Mouse (Mus musculus) heart, embryonic 14.5 days (tissue): Measurements from ENCODE around the gene Cpvl. TPM values are rescaled to one million over a fixed set of nuclear protein-coding genes. Genes with fewer than 3 reads are reported as not detected.

Experiments
- ATAC-seq: fragments of 200-750 bp; cut with Nextera tagmentation; 2 replicates; pipeline ENCODE4 v1.8.0; 2017; ENCODE audit warnings: low read depth, moderate TSS enrichment; ENCODE audit not compliant: insufficient number of reproducible peaks, insufficient read depth, low FRiP score
- H3K27ac ChIP-seq, 2 experiments: fragments of 200-500 bp in 1 of 2; fragments of 300-500 bp in 1 of 2; sonication (generic) in 1 of 2; replicated peaks in 1 of 2; 2 replicates each; pipeline ENCODE4 v1.5.1; 2012 to 2014; ENCODE audit warnings: low read depth in 2 of 2, low read length in 2 of 2, control low read depth in 1 of 2, mild to moderate bottlenecking in 1 of 2, mixed read lengths in 1 of 2; ENCODE audit not compliant: control insufficient read depth in 1 of 2, insufficient read depth in 1 of 2
- H3K27me3 ChIP-seq: fragments of 300-500 bp; sonication (generic); 2 replicates; pipeline ENCODE4 v1.6.1; 2014; ENCODE audit warnings: mild to moderate bottlenecking, low read length, control low read depth; ENCODE audit not compliant: control insufficient read depth, insufficient read depth
- H3K36me3 ChIP-seq: fragments of 300-500 bp; sonication (generic); 2 replicates; pipeline ENCODE4 v1.6.1; 2014; ENCODE audit warnings: mild to moderate bottlenecking, control low read depth, low read length, mixed read lengths; ENCODE audit not compliant: control insufficient read depth, insufficient read depth
- H3K4me1 ChIP-seq, 2 experiments: fragments of 200-500 bp in 1 of 2; fragments of 300-500 bp in 1 of 2; sonication (generic) in 1 of 2; 2 replicates each; pipeline ENCODE4 v1.6.1; 2012 to 2014; ENCODE audit warnings: low read length in 2 of 2, control low read depth in 1 of 2, mixed read lengths in 1 of 2; ENCODE audit not compliant: control insufficient read depth in 2 of 2, insufficient read depth in 2 of 2
- H3K4me2 ChIP-seq: fragments of 300-500 bp; sonication (generic); 2 replicates; pipeline ENCODE4 v1.6.1; 2014; ENCODE audit warnings: mild to moderate bottlenecking, low read length
- H3K4me3 ChIP-seq, 2 experiments: fragments of 200-500 bp in 1 of 2; fragments of 300-500 bp in 1 of 2; sonication (generic) in 1 of 2; 2 replicates each; pipeline ENCODE4 v1.5.1; 2012 to 2014; ENCODE audit warnings: low read length in 2 of 2, mild to moderate bottlenecking in 2 of 2, control low read depth in 1 of 2, low read depth in 1 of 2, moderate library complexity in 1 of 2; ENCODE audit not compliant: control insufficient read depth in 1 of 2, insufficient read depth in 1 of 2
- H3K9ac ChIP-seq: fragments of 300-500 bp; sonication (generic); 2 replicates; pipeline ENCODE4 v1.6.1; 2014; ENCODE audit warnings: mild to moderate bottlenecking, low read length
- H3K9me3 ChIP-seq: fragments of 300-500 bp; sonication (generic); 2 replicates; pipeline ENCODE4 v1.6.1; 2016; ENCODE audit warnings: low read length, control low read depth; ENCODE audit not compliant: control insufficient read depth
- WGBS: fragments of 180-500 bp; shearing (Covaris S2); extraction: QIAGEN DNeasy Blood & Tissue Kit; methylation state at CpG from one replicate; pipeline ENCODE4 v1.1.7; 2014; 5-methylcytosine and 5-hydroxymethylcytosine counted together
- polyA plus RNA-seq: library from polyadenylated mRNA; unstranded; fragments of >200 nt; fragmentation: Nextera tagmentation; extraction: Ambion mirVana; gene quantifications from 2 replicates; pipeline ENCODE4 v1.2.1, GENCODE M21; 2014

Cpvl gene
- polyA plus RNA-seq, 1 experiment from 2014 or later = not detected

DNA sequence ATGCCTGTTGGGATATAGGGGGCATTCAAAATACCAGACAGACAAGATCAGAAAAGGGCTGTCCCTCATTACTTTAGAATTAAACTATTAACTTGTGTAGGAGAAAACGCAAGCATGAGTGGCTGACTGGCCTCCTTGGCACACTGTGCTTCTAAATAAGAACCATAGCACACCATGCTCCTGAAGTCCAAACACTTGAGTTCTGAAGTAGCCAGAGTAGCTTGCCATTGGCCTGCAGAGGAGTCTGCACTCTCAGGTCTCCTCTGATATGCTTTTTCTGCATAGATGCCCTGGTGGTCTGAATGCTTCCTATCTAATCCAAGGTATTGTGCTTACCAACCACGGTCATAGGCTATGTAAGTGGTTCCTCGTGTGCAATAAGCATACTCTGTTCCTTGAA lies 63.1 kb downstream of the Cpvl start:
- Histone ChIP-seq H3K36me3 (no peaks in the 10 kb centered on the region), H3K4me2 (no peak overlapping the region), H3K27ac (no peak overlapping the region), H3K9ac (no peak overlapping the region), H3K4me1 (no peaks in the 10 kb centered on the region), H3K27me3 (no peaks in the 10 kb centered on the region), H3K4me3 (no peak overlapping the region), H3K9me3 (no peaks in the 10 kb centered on the region)
- 84% methylated on average over 3 of the region's 3 CpGs for WGBS
- no peak for ATAC-seq

DNA sequence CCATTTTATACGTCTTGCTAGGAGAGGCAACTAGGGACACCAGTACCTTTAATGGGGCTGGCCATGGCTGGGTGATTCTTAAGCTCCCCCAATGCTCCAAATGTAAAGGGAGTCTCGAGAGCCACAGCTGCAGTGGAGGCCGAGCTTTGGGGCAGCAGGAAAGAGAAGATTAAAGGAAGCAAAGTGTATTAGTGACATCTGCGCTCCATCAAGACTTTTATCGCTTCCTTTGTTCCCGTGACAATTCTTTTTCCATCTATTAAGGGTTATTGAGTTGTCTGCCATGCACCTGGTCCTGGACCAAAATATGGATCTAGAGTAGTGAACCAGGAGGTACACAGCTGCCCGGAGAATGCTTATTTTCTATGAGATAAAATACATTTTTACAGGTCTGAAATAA lies 65.3 kb downstream of the Cpvl start:
- no peaks in the 10 kb centered on the region for H3K9me3 ChIP-seq
- no peaks in the 10 kb centered on the region for H3K27me3 ChIP-seq
- H3K4me1 ChIP-seq = peaks cover 5 to 7% of the 10 kb centered on the region in 2 experiments; a peak in 3 of 4 replicates
- WGBS = 64% methylated on average over 7 of the region's 7 CpGs
- H3K36me3 ChIP-seq = no peaks in the 10 kb centered on the region
- H3K4me3 ChIP-seq = no peak overlapping the region
- no peak overlapping the region for H3K4me2 ChIP-seq
- no peak overlapping the region for H3K9ac ChIP-seq
- H3K27ac ChIP-seq = no peak overlapping the region
- ATAC-seq = no peak

DNA sequence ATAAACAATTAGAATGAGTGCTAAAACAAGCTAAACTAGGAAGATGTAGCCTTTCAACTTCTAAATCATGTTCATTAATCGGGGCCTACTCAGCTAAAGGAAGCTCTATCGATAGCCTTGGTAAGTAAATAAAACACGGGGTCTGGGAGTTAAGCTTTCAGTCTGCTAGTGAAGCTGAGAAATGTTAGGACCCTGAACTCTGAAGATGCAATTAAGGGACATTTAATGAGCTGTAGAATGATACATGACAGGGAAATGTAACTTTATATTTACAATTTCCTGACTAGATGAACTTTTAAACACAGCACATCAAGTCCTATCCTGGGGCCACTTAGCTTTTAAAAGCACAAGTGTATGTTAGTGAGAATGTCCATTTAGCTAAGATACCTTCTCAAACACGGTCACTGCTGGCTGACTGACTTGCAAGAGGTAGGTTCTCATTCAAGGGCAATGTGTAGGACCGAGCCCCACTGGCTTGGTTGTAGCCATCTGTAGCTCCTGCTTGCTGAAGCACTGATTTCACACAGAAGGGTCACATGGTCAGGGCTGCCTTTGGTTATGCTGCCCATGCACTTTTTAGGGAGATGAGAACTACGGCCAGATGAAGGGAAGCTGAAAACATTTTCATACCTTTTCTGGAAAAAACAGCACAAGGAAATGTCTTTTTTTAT lies 66.2 kb downstream of the Cpvl start:
- Histone ChIP-seq H3K27ac (no peak overlapping the region), H3K4me1 (peaks cover 5 to 7% of the 10 kb centered on the region in 2 experiments; a peak in 3 of 4 replicates), H3K9me3 (no peaks in the 10 kb centered on the region), H3K9ac (no peak overlapping the region), H3K4me3 (no peak overlapping the region), H3K36me3 (no peaks in the 10 kb centered on the region), H3K27me3 (no peaks in the 10 kb centered on the region), H3K4me2 (no peak overlapping the region)
- 57% methylated on average over 6 of the region's 6 CpGs for WGBS
- ATAC-seq = no peak

DNA sequence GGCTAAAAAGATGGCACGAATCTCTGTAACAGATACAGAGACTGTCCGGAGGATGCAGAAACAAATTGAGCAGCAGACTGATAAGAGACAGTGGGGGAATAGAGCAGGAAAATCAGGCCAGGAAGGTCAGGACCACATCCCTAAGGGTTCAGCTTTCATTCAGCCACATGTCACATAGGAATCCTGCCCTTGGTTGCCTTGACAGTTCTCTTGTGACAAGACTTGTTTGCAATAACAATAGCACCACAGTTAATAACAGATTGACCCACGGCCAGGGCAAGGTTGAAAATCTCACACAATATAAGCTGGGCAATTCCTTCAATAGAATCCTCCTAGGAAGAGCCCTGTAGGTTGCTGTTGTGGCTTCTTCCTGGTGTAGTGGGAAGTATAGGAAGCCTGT lies 68.5 kb downstream of the Cpvl start:
- Histone ChIP-seq H3K27me3 (no peaks in the 10 kb centered on the region), H3K4me1 (peaks cover 7% of the 10 kb centered on the region in 2 experiments; a peak in 3 of 4 replicates), H3K9me3 (no peaks in the 10 kb centered on the region), H3K9ac (no peak overlapping the region), H3K36me3 (no peaks in the 10 kb centered on the region), H3K4me3 (no peak overlapping the region), H3K27ac (no peak overlapping the region), H3K4me2 (no peak overlapping the region)
- 21% methylated on average over 3 of the region's 3 CpGs for WGBS
- ATAC-seq = no peak

DNA sequence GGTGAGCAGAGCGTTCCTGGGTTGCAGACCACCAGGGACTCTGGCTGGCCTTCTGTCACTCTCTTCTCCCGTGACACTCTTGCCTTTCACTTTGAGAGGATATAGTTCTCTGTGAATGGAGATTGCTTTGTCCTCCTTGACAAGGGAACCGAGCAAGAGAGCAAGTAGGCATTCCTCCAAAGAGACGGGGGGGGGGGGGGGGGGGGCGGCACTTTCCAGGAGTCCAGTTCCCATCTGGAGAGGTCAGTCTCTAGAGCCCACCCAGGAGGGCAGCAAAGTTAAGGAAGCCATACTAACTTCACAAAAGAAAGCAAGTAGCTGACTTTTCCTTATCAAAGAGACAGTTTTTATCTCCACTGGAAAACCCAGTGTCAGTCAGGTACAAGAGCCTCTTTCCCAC lies 69.0 kb downstream of the Cpvl start:
- H3K4me2 ChIP-seq = no peak overlapping the region
- ATAC-seq = no peak
- H3K9me3 ChIP-seq = no peaks in the 10 kb centered on the region
- H3K4me3 ChIP-seq = no peak overlapping the region
- no peak overlapping the region for H3K9ac ChIP-seq
- peaks cover 7% of the 10 kb centered on the region in 2 experiments for H3K4me1 ChIP-seq
- H3K27me3 ChIP-seq = no peaks in the 10 kb centered on the region
- H3K27ac ChIP-seq = no peak overlapping the region
- H3K36me3 ChIP-seq = no peaks in the 10 kb centered on the region
- 18% methylated on average over 5 of the region's 5 CpGs for WGBS

DNA sequence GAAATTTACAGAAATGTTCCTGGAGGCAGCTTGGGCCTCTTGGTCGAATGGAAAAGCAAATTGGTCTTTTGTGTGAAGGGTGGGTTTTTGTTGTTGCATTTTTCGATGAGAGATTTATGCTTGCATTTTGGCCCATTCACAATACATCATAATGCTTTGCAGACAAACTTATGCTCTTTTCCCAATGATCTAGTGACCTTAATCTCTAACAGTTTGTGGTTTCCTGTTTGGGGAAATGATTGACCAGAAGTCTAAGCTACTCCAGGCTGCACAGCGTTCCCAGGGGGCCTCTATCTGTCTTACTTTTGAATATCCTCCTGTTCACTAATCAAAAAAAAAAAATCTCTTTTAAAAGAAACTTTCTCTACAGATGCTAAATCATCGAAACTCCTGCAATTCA lies 71.6 kb downstream of the Cpvl start:
- Histone ChIP-seq H3K4me3 (no peak overlapping the region), H3K4me1 (peaks cover 7% of the 10 kb centered on the region in 2 experiments), H3K9ac (no peak overlapping the region), H3K27ac (no peak overlapping the region), H3K27me3 (no peaks in the 10 kb centered on the region), H3K36me3 (no peaks in the 10 kb centered on the region), H3K9me3 (no peaks in the 10 kb centered on the region), H3K4me2 (no peak overlapping the region)
- ATAC-seq = no peak
- 66% methylated on average over 4 of the region's 4 CpGs for WGBS

DNA sequence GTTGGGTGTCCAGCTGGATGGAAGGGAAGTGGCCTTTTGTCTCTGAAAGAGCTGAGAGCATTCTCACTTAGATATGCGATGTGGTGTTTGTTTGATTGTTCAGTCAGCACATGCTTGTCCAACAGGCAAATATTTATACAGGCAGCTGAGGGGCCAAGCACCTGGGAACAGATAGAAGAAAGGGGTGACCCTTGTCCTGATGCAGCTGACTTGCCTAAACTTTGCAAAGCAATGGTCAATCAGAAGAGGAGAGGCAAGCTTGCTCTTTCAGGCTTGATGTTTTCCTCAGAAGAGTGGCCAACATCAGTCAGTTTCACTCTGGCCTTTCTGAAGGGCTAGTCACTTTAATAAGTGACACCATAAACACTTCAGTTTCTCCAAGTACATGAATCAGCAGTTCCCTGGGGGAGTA lies 72.4 kb downstream of the Cpvl start:
- WGBS = 59% methylated on average over 1 of the region's 1 CpGs
- H3K27ac ChIP-seq = no peak overlapping the region
- no peak overlapping the region for H3K4me3 ChIP-seq
- no peaks in the 10 kb centered on the region for H3K36me3 ChIP-seq
- no peak overlapping the region for H3K4me2 ChIP-seq
- no peaks in the 10 kb centered on the region for H3K9me3 ChIP-seq
- no peak for ATAC-seq
- no peak overlapping the region for H3K9ac ChIP-seq
- H3K4me1 ChIP-seq = peaks cover 7% of the 10 kb centered on the region in 2 experiments
- H3K27me3 ChIP-seq = no peaks in the 10 kb centered on the region

DNA sequence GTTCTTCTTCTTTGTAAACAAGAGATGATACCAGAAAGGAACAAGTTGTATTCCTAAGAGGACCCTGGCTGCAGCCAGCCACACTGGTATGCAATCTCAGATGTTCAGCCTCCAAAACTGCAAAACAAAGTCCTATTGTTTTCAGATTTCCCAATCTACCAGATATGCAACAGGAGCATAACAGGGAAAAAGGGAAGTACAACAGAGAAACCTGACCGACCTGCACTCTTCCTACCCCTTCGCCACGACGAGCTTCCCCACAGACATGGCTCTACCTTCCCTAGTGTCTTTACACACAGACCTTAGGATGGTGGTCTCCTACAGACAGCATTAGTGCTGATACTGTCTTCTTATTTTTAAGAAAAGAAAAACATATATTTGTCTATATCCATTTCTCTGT lies 72.9 kb downstream of the Cpvl start:
- H3K27me3 ChIP-seq = no peaks in the 10 kb centered on the region
- peaks cover 7% of the 10 kb centered on the region in 2 experiments for H3K4me1 ChIP-seq
- H3K27ac ChIP-seq = no peak overlapping the region
- H3K4me2 ChIP-seq = no peak overlapping the region
- WGBS = 66% methylated on average over 4 of the region's 4 CpGs
- no peaks in the 10 kb centered on the region for H3K9me3 ChIP-seq
- no peaks in the 10 kb centered on the region for H3K36me3 ChIP-seq
- no peak for ATAC-seq
- no peak overlapping the region for H3K4me3 ChIP-seq
- H3K9ac ChIP-seq = no peak overlapping the region
